Mouse (Mus musculus): ENCODE measurements at regions not wholly inside any gene's neighbourhood (a gene's known extent, or its start where the extent isn't known, plus 50 kb on each side); places are given as distances from the start of the nearest gene placed in this dataset.

DNA sequence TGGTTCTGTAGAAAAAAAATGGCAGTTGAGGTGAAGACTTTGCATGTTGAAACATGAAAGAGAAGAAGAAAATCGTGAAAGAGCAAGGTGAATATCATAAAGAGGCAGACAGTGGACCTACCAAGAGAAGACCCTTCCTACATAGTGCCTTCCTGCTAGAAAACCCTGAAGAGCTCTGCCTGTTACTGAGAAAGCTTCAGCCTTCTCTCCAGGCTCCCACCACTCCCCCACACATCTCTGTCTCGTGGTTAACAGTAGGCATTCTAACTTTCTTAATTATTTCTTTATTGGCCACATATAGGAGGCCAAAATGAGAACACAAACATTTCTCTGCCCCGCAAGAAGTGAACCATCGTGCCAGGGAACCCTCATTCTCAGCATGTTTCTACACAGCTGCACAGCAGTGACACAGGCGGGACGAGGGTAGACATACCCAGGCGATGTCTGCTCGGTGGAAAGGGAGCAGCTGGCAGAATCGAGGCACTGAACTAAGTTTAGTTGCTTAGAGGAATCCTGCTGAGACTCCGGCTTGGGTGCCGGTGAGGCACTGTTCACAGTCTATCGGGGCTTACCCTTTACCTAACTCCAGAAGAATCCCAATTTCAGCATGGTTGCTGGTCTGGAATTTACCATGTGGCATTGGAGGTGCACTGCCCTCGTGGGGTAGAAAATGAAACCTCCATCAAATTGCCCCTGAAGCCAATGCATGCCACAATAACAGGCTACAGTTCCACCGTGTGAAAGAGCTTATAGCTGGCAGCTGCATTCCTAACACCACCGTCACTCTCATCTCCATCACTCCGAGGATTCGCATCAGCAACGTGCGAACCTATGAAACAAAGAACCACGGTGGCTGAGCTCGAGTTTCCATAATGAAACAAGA is 260.4 kb upstream of the Tsc22d2 start:
- no peak for DNase-seq

DNA sequence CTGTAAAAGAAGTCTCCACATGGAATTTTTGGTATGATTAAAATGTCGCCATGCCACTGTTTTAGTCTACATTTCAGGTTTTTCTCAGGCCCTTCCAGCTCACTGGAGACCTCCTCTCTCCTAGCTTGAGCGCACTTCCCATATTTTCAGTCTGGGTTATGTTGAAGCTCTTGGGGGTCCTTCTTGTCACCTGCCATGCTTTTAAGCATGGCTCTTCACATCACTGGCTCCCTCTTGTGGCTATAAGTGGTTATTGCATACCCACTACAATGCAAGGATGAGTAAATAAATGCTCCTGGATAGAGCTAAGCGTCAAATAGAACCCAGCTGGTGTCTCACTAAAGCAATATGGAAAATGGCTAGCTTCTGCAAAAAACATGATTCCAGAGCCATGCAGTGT is 255.1 kb upstream of the Tsc22d2 start:
- DNase-seq, result peak; percentile 21

DNA sequence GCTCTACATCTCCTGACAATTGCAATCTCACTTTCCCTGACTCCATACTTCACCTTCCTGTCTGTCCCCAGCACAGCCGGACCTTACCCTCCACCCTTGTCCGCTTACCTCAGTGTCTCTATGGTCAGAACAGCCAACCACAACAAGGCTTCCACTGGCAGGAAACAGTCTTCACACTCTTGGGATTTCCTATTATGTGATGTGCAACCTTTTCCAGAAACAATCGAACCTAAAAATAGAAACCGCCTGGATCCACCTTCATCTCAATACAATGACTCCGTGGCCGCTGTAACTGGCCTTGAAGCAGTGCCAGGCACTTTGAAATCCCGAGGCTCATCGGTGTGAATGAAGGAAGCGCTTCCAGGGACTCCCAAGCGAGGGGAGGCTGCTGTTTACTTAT is 252.3 kb upstream of the Tsc22d2 start:
- DNase-seq, result no peak

DNA sequence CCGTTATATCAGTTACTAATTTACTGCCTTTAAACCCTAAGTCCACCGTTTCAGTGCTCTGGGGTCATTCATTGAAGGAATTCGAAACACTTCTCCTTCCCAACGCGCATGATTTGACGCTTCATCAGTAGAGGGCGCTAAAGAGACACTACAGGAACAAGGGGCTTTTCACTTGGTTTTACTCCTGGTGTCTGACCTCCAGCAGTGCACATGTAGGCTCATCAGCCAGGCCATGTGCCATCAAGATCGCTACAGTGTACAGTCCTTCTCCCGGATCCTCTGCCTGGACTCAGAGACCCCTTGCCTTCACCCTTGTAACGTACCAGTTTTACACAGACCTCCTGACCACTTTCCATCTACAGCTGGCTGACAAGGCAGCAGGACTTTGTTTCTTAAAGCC is 250.7 kb upstream of the Tsc22d2 start:
- peak; percentile 76 for DNase-seq

DNA sequence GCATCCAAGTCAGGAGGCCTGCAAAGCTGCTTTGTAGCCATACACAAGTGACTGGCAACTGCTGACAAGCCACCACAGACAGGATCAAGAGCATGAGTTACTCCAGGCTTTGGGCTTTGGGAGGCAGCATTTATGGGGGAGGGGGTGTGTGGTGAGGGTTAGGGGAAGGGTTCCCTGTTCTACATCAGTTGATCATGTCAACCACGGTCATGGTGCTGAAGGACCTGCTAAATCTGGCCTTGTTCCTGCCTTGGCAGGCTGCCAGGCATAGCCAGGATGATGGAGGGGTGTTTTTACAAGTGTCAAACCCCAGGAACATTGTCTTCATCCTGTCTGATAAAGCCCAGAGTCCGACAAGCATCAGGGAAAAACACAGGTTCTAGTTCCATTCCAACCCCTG is 247.9 kb upstream of the Tsc22d2 start:
- no peak for DNase-seq

DNA sequence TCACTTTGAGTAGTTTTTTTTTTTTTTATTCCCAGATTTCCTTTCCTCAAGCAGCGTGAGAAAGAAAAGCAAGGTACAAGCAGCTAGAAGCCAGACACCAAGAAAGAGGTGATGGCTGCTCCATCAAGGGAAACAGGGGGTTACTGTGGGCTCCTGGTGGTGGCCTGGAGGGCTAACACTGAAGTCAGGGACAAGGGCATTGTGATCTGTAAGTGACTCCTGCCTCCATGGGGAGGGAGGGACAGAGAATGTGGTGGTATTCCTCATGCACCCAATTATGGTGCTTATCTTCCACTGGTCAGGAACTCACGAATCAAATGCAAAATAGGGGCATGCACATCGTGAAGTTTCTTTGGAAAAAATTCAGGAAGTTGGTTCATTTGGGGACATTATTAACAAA is 247.4 kb upstream of the Tsc22d2 start:
- DNase-seq, result no peak

DNA sequence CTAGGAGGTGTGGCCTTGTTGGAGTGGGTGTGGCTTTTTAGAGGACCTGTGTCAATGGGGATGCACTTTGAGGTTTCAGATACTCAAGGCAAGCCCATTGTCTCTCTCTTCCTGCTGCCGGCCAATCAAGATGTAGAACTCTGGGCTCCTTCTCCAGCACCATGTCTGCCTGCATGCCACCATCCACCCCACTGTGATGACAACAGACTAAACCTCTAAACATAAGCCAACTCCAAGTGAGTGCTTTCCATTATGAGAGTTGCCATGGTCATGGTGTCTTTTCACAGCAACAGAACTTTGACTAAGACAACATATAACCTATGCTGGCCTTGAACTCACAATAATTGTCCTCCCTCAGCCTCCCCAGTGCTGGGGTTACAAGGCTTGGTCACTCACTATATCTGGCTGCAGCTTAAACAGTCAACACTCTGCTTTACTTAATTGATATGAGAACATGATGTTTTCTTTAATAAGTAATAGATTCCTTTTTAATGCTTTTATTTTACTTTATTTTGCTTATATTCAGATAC is 246.7 kb upstream of the Tsc22d2 start:
- no peak for DNase-seq

DNA sequence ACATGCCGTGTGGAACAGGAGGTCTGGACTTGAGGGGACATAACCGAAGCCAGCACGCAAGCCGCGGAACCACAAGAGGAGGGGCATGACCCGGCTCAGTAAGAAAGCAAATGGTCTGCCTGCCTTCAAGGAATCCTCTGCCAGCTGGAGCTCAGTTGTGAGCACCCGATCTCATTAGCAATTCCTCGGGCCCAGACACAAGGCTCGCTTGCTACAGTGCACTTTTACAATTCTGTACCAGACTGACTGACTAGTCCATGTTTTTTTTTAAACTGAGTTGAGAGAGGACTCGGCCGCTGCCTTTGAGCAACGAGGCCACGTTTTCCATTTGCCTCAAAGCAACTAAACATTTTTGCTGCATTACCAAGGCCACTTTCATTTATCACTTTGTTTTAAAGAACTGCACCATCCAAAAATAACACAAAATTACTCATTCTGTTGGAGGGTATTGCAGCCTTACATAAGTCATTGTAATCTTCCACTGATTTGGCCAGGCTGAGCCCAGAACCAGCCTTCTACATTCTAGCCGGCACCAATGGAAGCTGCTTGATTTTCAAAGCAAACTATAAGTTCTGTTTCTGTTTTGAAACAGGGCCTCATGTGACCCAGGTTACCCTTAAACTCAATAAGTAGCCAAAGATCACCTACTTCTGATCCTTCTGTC is 245.9 kb upstream of the Tsc22d2 start:
- DNase-seq, result peak; percentile 12

DNA sequence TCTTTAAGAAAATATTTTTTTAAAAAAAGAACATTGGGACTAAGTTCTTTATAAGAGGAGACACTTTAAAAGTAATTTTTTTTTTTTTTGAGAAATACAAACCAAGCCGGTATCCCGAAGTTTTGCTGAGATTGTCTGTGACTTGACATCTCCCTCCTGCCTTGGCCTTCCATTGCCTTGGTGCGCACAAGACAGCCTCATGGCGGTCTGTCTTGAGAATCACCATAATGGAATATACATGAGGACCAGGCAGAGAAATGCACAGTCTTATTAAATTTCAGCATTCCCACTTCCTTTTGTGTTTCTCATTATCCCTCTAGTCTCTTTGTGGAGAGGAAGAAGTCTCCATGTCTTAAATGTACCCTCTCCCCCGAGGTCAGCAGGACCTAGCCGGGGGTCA is 244.7 kb upstream of the Tsc22d2 start:
- no peak for DNase-seq

DNA sequence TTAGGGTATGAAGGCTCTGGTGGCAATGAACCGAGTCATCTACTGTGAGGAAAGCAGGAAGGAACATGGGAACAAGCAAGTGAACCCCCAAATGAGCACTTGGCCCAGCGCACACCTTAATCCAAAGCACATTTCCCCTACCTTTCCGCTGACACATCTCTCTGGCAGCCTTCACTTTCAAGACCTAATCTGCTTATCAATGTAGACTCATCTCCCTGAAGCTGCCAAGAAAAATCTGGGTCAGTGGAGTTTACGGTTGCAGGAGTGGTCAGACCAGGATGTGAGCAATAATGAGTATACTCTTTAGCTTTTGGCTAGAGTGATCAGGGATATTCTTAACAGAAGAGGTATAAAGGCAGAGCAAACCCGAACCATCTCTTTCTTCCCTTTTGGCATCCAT is 242.4 kb upstream of the Tsc22d2 start:
- no peak for DNase-seq

DNA sequence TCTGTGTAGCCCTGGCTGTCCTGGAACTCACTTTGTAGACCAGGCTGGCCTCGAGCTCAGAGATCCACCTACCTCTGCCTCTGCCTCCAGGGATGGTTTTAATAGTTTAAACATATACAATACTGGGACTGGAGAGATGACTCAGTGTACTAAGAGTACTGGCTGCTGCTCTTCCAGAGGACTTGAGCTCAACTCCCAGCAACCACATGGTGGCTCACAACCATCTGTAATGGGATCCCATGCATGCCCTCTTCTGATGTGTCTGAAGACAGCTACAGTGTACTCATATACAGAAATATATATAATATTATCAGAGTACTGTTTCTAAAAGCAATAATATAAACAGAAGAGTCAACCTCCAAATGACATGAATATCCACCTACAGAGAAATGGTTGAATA is 240.7 kb upstream of the Tsc22d2 start:
- DNase-seq, result no peak

DNA sequence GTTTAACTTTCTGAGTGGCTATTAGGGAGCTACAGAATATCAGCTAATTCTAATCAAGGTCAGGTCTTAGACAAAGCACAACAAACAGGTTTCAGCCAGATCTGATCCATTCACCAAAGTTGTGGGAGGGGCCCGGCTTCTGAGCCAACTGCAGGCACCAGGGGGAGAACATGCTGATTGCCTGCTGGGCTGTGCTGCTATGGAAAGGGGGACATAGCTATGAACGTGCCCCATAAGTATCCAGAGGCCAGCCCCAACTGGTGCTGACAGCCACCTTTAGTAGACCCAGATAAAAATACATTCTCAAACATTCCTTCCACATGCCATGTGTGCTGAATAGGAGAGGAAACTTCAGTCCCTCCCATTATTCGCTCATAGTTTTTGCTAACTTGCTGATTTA is 232.8 kb upstream of the Tsc22d2 start:
- no peak for DNase-seq

DNA sequence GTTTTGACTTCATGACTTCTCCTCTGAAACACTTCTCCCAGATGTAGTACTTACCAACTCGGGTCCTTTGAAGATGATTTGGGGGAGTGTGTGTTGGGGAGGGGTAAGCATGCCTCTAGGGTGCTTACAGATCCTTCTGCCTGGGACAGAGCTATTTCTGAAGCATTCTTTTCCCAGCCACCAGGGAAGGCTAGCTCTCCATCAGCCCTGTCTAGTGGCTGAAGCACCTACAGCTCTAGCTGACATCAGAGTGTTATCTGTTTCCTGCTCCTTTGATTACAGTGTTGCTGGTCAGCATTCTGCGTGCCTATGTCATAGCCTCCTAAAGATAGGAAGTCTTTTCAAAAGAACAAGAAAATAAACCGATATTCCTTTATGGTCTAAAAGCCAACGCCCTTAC is 232.2 kb upstream of the Tsc22d2 start:
- no peak for DNase-seq

DNA sequence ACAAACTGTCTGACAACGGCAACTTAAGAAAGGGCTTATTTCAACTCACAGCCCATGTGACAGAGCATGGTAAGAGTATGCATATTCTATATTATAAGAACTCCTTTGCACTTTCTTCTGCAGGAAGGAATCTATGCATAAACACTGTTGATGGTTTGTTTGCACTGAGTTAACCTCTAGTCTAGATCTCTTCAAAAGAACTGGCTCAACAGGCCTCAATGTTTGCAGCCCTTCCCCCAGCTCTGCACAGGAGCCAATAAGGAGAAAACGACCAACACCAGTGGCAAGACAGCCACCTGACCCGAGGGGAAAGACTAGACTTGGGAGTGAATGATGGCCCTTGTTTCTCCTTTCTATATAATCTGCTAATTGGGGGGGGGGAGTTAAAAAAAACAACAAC is 231.2 kb upstream of the Tsc22d2 start:
- no peak for DNase-seq

DNA sequence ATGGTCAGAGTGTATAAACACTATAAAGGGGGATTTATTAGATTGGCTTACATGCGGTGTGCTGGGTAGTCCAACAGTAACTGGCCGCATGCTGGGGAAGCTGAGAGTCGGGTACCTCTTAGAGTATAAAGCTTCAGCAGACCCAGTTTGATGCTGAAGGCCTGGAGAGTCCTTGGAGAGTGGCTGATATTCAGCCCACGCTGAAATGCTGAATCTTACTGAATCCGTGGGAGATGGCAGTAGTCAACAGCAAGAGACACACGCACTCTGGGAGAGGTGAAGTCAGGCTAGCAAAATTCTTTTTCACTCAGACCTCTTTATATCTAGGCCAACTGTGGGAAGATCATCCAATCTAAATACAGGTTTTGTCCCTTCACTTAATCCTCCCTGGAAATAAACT is 214.1 kb upstream of the Tsc22d2 start:
- no peak for DNase-seq

DNA sequence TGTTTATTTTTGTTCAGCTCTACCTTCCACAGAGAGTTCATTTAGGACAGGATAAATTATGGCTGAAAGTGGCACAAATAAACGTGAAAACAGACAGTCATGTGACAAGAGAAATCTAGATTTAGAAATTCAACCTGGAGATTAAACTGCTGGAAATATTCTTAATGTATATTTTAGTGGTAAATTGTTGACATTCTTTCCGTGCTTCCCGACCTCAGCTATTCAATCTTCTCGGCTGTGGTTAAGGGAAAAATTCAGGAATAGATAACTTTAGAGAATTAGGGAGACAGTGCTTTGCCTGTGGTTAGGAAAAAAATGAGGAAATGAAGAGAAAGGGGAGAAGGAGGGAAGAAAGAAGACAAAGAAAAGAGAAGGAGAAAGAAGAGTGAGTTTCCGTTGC is 211.7 kb upstream of the Tsc22d2 start:
- DNase-seq, result no peak

DNA sequence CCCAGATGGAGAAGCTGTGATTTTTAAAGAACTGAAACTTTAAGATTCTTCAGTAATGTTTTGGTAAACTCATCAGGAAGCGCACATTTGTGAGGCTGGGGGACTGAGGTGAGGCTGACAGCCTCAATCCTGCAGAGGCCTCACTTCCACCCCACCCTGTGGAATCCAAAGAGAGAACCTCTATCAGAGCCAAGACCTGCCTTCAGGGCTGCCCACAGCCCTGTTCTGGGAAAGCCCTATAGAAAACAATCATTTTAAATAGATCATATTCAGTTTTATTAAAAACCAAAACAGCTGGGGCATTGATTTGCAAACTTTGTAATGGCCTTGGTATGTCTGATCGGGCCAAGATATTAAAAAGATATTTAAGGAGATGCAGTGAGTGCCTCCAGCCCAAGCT is 210.7 kb upstream of the Tsc22d2 start:
- DNase-seq, result no peak

DNA sequence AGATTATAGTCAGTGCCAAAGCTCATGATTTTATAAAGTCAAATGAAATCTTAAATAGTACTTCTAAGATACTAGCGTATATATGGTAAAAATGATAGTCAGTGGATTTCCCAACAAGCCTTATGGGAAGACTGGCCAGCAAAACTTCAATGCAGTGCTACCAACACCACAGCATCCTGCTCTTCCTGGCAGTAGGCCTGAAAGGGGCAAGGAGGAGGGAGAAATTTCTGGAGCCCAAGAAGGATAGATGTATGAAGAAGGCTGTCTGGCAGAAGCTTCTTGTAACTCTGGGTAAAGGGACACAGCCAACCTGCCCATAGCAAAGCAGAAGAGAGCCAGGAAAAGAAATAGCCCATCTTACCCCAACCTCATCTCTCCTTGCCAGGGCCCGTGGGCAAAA is 209.0 kb upstream of the Tsc22d2 start:
- DNase-seq, result no peak

DNA sequence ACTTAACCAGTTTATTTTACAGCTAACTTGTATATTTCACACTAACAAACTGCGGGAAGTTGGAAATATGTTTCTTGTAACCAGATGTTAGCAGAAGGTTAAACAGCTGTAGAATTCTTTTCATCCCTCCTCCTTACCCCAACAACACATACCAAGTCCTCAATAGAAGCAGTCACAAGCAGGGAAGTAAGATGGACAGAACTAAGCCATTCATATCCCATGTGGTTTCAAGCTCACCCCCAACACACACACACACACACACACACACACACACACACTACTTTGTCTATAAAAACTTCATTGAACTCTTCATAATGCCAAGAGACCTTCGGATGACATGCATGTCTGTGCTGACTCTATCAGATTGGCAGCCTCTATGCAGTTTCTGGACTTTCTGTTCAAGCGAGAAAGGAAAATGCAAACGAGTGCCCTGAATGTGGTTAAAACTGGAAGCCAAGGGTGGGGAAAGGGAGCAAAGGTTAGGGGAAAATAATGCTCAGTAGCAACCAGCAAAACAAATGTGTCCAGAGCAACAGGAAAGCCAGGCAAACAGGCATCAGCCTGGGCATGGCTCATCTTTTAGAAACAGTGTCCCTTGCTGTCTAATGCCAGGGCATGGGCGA is 207.6 kb upstream of the Tsc22d2 start:
- DNase-seq, result peak; percentile 14

DNA sequence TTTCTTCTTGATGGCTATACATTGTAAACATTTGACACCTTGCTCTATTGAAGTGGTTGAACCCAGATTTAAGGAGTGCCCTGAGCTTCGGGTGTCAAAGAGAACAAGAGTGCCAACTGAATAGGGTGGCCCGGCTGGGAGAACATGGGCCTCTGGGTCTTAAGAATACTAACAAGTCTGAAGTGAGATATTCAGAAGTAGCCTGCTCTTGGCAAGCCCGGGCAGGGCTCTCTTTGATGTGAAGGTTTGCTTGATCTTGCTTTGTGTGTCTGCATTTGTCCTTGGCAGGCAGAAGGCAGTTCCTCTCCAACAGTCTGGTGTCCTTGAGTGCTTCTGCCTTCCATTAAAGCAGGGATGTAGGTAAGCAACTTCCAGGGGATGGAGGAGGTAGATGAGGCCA is 203.5 kb upstream of the Tsc22d2 start:
- no peak for DNase-seq

DNA sequence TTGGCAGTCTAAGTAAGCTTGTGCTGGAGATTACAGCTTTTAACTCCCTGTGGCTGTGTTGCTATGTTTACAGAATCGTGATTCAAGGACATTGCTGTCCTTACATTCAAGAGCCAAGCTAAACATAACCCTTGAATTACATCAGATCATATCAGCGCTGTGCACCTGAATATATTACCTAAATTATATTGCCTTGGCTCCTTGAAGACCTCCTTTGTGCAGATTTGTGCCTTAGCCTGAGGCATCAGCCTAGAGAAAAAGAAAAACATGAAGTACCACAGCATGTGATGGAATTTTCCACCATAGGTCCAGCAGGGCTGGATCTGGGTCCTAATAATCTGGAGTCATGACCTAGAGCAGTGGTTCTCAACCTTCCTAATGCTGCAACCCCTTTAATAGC is 189.8 kb upstream of the Tsc22d2 start:
- no peak for DNase-seq

DNA sequence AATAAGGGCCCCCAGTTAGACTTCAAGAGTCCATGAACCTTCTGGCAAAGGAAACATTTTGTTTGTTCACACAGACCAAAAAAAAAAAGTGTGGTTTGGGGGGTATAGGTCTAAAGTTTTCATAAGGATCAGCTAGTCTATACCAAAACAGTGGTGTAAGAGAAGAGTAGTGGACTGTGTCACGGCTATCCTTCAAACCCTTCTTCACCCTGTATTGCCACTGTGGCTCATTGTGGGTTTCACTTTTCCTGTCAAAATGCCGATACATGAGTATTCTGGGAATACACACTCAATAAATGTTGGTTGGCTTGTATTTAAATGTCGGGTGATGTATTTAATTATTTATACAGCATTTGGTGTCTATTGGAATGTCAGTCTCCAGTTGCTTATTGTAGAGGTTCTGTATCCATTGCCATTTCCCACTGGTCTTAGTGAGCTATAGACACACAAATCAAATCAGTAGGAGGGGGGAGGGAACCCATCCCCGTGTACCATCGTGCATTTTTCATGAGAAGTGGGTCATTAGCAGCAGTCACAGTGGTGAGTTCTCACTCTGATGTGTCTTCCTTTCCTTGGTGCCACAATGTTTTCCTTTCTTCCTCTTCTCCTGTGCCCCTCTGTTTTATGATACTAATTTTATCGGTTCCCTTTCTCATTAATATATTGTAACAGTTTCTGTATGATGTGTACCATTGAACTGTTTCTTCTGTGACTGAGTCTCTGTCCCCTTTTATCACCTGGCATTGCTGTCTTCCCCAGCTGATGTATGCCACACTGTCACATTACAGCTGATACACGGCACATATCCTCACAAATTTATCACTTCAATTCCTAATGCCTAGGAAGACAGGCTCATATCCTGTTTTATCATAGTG is 187.8 kb upstream of the Tsc22d2 start:
- DNase-seq, result no peak

DNA sequence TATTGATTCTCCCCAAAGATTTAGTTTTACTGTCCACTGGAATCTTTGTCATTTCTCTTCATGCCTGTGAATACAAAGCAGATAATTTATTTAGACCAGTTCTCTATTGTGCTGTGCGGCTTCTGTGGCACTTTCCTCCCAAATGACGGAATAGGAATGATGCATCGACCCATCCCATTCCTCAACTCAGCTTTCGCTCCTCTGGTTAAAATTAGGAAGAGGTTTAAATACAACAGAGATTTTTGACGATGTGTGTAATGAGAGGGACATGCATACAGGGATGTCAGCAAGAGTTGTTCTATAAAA is 187.2 kb upstream of the Tsc22d2 start:
- DNase-seq, result no peak
